Mouse (Mus musculus) E14TG2a.4 (cell line): ENCODE measurements at regions not wholly inside any gene's neighbourhood (a gene's known extent, or its start where the extent isn't known, plus 50 kb on each side); places are given as distances from the start of the nearest gene placed in this dataset.

Source experiments
- CTCF ChIP-seq: conservative IDR thresholded peaks from 2 replicates; pipeline ENCODE4 v1.5.1; 2014; ENCODE audit warnings: low read length
- NANOG ChIP-seq: IDR thresholded peaks from 2 replicates; pipeline ENCODE4 v1.6.1; 2014; ENCODE audit warnings: borderline replicate concordance, low read length, mixed read lengths

DNA sequence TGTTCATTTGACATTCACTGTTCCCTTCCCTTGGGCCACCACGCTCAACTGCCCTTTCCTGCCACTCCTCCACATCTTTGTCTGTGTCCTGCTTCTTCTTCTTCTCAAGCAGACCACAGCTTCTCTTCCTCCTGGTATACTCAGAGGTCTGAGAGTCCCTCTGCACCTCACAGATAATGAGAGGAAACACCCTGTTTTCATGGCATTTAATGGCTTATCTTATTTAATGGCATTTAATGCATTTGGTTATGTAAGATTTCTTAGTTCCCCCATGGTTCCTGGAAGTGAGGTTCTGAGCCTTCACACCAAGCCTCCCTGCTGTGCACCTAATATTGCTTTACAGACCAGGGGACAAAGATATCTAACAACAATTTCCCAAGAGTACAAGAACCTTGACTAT is 67.3 kb upstream of the Gpr139 start:
- no peak for TF ChIP-seq CTCF
- no peak for TF ChIP-seq NANOG
